27 mouse cellular contexts compared by ENCODE assay signal in genomic region chr3:84020528-84020927, GRCm38 (mm10).
"Had no signal": no experiment of that assay in that cellular context is flagged by ENCODE, and none has a peak within 500 bp of the region (broad histone marks: within the 10 kb centered on the region; RNA-seq: fewer than 3 reads in every experiment).

No protein-coding gene starts in this region.

- H3K27ac ChIP-seq: gastrocnemius, adult 2 months; heart, adult 2 months; heart, embryonic 13.5 days; heart, embryonic 15.5 days; hindbrain, embryonic 14.5 days; hindbrain, postnatal 0 days; intestine, embryonic 15.5 days; layer of hippocampus, adult 2 months; left cerebral cortex, adult 2 months; limb, embryonic 12.5 days; liver, embryonic 13.5 days; liver, embryonic 15.5 days had no signal

- ATAC-seq: intestine, embryonic 15.5 days; intestine, postnatal 0 days; liver, postnatal 0 days had no signal

- H3K9ac ChIP-seq: heart, embryonic 13.5 days; heart, embryonic 15.5 days; hindbrain, embryonic 14.5 days; intestine, embryonic 15.5 days; limb, embryonic 12.5 days; liver, embryonic 15.5 days; liver, postnatal 0 days had no signal

- DNase-seq: gastrocnemius, adult 2 months; gastrocnemius, postnatal 10 days; gastrocnemius, postnatal 25 days; heart, adult 2 months; heart, postnatal 14 days; heart, postnatal 36 days; kidney, adult 18-20 months; kidney, adult 8-10 months; kidney, postnatal 10 days; kidney, postnatal 25 days; kidney, postnatal 4 days; liver; liver, embryonic 13.5 days; liver, postnatal 0 days had no signal

- H3K36me3 ChIP-seq: heart, embryonic 15.5 days; intestine, embryonic 15.5 days had no signal

- H3K9me3 ChIP-seq: heart, embryonic 13.5 days; heart, embryonic 15.5 days; intestine, embryonic 15.5 days; limb, embryonic 10.5 days; limb, embryonic 12.5 days; liver, embryonic 13.5 days; liver, embryonic 15.5 days had no signal

- H3K4me3 ChIP-seq: gastrocnemius, adult 2 months; heart, adult 2 months; heart, embryonic 13.5 days; heart, embryonic 15.5 days; intestine, embryonic 15.5 days; layer of hippocampus, adult 2 months; left cerebral cortex, adult 2 months; limb, embryonic 10.5 days; limb, embryonic 12.5 days; liver, embryonic 13.5 days; liver, embryonic 15.5 days had no signal

- H3K27me3 ChIP-seq: heart, embryonic 13.5 days; heart, embryonic 15.5 days; intestine, embryonic 15.5 days; limb, embryonic 12.5 days; liver, embryonic 13.5 days; liver, embryonic 15.5 days had no signal

- H3K4me2 ChIP-seq: heart, embryonic 11.5 days; heart, embryonic 13.5 days; heart, embryonic 15.5 days; hindbrain, embryonic 14.5 days; intestine, embryonic 15.5 days; limb, embryonic 12.5 days; liver, embryonic 11.5 days; liver, embryonic 13.5 days; liver, embryonic 15.5 days had no signal
